Mouse (Mus musculus) forebrain, embryonic 11.5 days (tissue): ENCODE results near the gene Efemp2. TPM values are rescaled to one million over a fixed set of nuclear protein-coding genes. Genes with fewer than 3 reads are reported as not detected.

Source experiments
- ATAC-seq: fragments of 200-750 bp; cut with Nextera tagmentation; replicated peaks from 2 replicates; pipeline ENCODE4 v1.8.0; 2017; ENCODE audit warnings: moderate TSS enrichment; ENCODE audit not compliant: low FRiP score
- DNase-seq: peaks from one replicate; pipeline ENCODE4 v3.0.0-alpha.2; 2017; ENCODE audit warnings: low spot score
- H3K27ac ChIP-seq: fragments of 300-500 bp; sonication (generic); 2 replicates; pipeline ENCODE4 v1.5.1; 2014; ENCODE audit warnings: low read depth, low read length
- H3K27me3 ChIP-seq: fragments of 300-500 bp; sonication (generic); 2 replicates; pipeline ENCODE4 v1.6.1; 2014; ENCODE audit warnings: mild to moderate bottlenecking, low read length, mixed read lengths; ENCODE audit not compliant: control insufficient read depth, insufficient read depth
- H3K36me3 ChIP-seq: fragments of 300-500 bp; sonication (generic); 2 replicates; pipeline ENCODE4 v1.6.1; 2014; ENCODE audit warnings: mild to moderate bottlenecking, low read length, moderate library complexity, mixed read lengths; ENCODE audit not compliant: control insufficient read depth, insufficient read depth
- H3K4me1 ChIP-seq: fragments of 300-500 bp; sonication (generic); replicated peaks from 2 replicates; pipeline ENCODE4 v1.6.1; 2014; ENCODE audit warnings: low read length, mixed read lengths; ENCODE audit not compliant: control insufficient read depth, insufficient read depth
- H3K4me2 ChIP-seq: fragments of 300-500 bp; sonication (generic); 2 replicates; pipeline ENCODE4 v1.6.1; 2014; ENCODE audit warnings: low read depth, mild to moderate bottlenecking, low read length, moderate library complexity, mixed read lengths; ENCODE audit not compliant: severe bottlenecking
- H3K4me3 ChIP-seq: fragments of 300-500 bp; sonication (generic); 2 replicates; pipeline ENCODE4 v1.5.1; 2014; ENCODE audit warnings: low read depth, low read length
- H3K9ac ChIP-seq: fragments of 300-500 bp; sonication (generic); 2 replicates; pipeline ENCODE4 v1.6.1; 2014; ENCODE audit warnings: low read length
- H3K9me3 ChIP-seq: fragments of 300-500 bp; sonication (generic); 2 replicates; pipeline ENCODE4 v1.6.1; 2016; ENCODE audit warnings: low read length, mixed read lengths; ENCODE audit not compliant: control insufficient read depth
- WGBS: fragments of 180-500 bp; shearing (Covaris S2); extraction: QIAGEN DNeasy Blood & Tissue Kit; methylation state at CpG from one replicate; pipeline ENCODE4 v1.1.7; 2014; 5-methylcytosine and 5-hydroxymethylcytosine counted together
- polyA plus RNA-seq: library from polyadenylated mRNA; unstranded; fragments of >200 nt; fragmentation: Nextera tagmentation; extraction: Ambion mirVana; gene quantifications from 2 replicates; pipeline ENCODE4 v1.2.1, GENCODE M21; 2014

The Efemp2 gene
- polyA plus RNA-seq, 1 experiment from 2014 or later = 50.4 TPM

DNA sequence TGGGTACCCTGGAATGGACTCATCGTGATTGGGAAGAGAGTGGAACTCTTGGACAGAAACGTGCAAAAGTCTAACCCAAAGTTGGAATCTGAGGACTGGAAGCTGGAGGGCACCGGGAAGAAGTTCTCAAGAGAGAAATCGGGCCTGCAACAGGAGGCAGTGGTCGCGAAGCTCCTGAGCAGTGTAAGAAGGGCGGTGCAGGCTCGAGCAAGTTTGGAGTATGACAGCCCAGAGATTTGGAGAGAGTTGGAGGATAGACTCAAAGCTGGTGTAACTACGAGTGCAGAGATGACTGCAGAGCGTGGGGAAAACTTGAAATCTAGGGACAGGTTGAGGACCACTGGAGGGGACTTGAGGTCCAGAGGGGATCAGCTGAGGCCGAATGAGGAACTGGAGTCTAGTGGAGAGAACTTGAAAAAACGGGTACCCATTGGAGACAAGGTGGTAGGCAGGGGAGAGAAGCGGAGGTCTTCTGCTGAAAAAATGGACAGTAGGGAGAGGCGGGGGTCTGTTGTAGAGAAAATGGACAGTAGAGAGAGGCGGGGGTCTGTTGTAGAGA, 37.4 kb downstream of the Efemp2 start:
- peak overlapping the region; percentile 68 for H3K9ac ChIP-seq
- no peak overlapping the region for H3K27ac ChIP-seq
- 49% methylated on average over 14 of the region's 15 CpGs for WGBS
- H3K9me3 ChIP-seq = no peaks in the 10 kb centered on the region; the same call in 1 of the 2 replicates
- H3K4me2 ChIP-seq = peak overlapping the region; percentile 71
- H3K36me3 ChIP-seq = no peaks in the 10 kb centered on the region
- H3K4me3 ChIP-seq = peak overlapping the region; percentile 42
- peaks cover 6% of the 10 kb centered on the region for H3K4me1 ChIP-seq
- H3K27me3 ChIP-seq = no peaks in the 10 kb centered on the region
- no peak for DNase-seq
- ATAC-seq = peak; percentile 18; the same call in 1 of the 2 replicates

DNA sequence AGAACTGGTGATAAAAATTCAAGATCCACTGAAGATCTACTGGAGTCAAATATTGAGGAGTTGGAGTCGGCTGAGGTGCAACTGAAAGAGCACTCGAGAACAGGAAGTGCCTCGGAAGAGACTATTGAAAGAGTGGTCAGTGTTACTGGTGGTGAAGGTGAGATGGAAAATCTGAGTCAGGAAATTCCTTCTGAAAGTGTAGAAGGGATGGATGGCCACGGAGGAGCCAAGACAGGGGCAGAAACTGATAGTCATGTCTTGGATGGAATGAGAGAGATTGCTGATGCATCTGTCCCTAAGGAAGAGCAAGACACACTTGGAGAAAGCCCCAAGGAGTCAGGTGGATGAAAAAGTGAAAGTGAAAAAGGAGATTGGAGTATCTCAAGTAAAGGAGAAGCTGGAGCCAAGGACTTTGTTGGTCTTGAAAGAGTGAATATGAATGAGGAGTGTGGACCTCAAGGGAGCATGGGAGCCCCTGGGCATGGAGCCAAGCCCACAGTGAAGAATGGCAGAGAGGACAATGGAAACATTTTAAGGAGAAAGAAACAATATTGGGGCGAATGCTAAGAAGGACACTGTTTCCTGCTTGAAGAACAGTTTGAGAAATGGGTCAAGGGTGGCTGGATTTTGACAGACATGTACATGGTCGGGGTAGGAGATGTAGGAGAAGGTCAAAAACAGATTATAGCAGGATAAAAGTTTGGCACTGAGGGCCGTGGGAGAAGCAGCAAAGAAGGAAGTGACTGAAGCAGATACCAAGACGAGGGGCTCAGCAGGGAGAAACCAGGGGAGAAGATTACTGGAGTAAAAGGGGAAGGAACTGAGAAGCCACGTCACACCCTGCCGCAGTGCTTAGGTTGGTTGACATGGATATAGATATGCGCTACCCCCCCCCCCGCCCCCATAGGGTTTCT, 38.6 kb downstream of the Efemp2 start:
- 88% methylated on average over 12 of the region's 12 CpGs for WGBS

DNA sequence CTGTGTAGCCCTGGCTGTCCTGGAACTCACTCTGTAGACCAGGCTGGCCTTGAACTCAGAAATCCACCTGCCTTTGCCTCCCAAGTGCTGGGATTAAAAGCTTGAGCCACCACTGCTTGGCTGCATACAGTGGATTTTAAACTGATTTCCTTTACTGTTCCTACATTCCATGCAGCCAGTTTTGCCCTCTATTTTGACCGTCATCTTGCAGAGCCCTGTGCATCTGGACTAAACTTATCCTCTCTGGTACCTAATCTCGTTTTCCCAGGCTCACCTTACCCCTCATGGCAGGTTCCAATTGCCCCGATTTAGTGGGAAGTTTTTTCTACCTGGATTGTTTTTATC, 39.2 kb downstream of the Efemp2 start:
- H3K9me3 ChIP-seq = no peaks in the 10 kb centered on the region; the same call in 1 of the 2 replicates
- H3K9ac ChIP-seq = no peak overlapping the region
- no peak for DNase-seq
- no peak for ATAC-seq
- H3K27ac ChIP-seq = no peak overlapping the region
- H3K4me1 ChIP-seq = peaks cover 6% of the 10 kb centered on the region
- H3K36me3 ChIP-seq = no peaks in the 10 kb centered on the region
- WGBS = 84% methylated on average over 3 of the region's 3 CpGs
- H3K4me2 ChIP-seq = no peak overlapping the region
- H3K4me3 ChIP-seq = no peak overlapping the region
- H3K27me3 ChIP-seq = no peaks in the 10 kb centered on the region

More for the DNA sequence above, 38.6 kb downstream of the Efemp2 start:
- peaks cover 6% of the 10 kb centered on the region for H3K4me1 ChIP-seq
- no peaks in the 10 kb centered on the region for H3K36me3 ChIP-seq
- no peak overlapping the region for H3K9ac ChIP-seq
- H3K4me3 ChIP-seq = no peak overlapping the region
- ATAC-seq (no peak), DNase-seq (no peak)
- H3K4me2 ChIP-seq = no peak overlapping the region
- no peaks in the 10 kb centered on the region for H3K27me3 ChIP-seq
- no peak overlapping the region for H3K27ac ChIP-seq
- no peaks in the 10 kb centered on the region; the same call in 1 of the 2 replicates for H3K9me3 ChIP-seq

DNA sequence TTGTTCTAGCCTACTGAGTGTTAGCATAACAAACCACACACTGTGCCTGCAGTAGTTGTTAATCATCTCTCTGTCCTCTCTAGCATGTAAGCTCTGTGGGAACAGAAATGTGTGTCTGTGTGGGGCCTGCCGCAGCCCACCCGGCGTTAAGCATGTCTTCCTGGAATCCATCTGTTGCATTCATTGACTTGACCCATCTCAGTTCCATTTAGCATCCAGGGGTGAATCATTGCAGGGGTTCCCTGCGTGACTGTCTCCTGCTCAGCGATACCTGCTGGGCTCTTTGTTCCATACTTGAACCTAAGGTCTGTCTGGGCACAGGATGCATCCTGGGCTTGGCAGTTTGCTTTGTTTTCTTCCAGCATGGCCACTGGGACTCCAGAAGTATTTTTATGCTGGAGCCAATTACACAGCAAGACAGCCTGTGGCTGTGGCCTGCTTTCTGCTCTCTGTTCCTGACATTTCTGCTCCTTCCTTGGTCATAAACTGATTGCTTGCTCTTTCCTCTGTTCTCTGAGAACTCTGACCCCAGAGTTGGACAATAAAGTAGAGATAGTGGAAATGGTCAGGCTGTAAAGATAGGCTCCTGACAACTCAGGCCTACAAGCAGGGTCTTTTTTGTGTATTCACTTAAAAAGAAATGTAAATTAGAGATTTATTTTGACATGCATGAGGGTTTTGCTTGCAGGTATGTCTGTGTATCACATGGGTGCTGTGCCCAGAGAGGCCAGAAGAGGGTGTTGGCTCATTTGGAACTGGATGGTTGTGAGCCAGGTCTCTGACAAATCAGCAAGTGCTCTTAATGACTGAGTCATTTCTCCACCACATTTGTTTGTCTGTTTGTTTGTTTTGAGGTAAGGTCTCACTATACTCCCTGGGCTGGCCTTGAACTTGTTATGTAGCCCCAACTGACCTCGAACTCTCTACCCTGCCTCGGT, 42.4 kb downstream of the Efemp2 start:
- Histone ChIP-seq H3K4me2 (no peak overlapping the region), H3K27ac (no peak overlapping the region), H3K4me3 (no peak overlapping the region), H3K9ac (no peak overlapping the region), H3K4me1 (peaks cover under 1% of the 10 kb centered on the region; the same call in 1 of the 2 replicates), H3K36me3 (no peaks in the 10 kb centered on the region), H3K27me3 (no peaks in the 10 kb centered on the region), H3K9me3 (no peaks in the 10 kb centered on the region)
- DNase-seq (no peak), ATAC-seq (no peak)
- WGBS = 81% methylated on average over 7 of the region's 7 CpGs

DNA sequence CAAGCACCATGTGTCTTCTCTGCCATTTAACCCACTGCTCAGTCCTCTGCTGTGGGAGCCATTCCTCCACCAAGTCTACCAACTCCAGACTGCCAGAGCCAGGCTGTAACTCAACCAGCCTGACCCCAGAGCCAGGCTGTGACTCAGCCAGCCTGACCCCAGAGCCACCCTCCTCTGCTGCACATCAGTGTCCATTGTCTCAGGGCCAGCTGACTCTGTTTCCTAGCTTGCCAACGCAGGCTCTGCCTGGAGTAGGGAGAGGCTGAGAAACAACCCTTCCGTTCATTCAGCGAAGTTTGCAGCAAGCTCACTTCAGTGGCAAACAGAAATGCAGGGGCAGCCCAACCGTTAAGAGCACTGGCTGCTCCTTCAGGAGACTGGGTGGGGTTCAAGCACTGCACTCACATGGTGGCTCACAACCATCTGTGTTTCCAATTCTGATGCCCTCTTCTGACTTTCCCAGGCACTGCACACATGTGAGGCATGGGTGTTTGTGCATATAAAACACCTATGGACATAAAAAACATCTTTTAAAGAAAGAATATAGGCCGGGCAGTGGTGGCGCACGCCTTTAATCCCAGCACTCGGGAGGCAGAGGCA, 43.3 kb downstream of the Efemp2 start:
- Histone ChIP-seq H3K4me3 (no peak overlapping the region), H3K27me3 (no peaks in the 10 kb centered on the region), H3K27ac (no peak overlapping the region), H3K36me3 (no peaks in the 10 kb centered on the region), H3K9ac (no peak overlapping the region), H3K4me2 (no peak overlapping the region), H3K4me1 (no peaks in the 10 kb centered on the region), H3K9me3 (no peaks in the 10 kb centered on the region)
- DNase-seq (no peak), ATAC-seq (no peak)
- WGBS = 80% methylated on average over 8 of the region's 8 CpGs

DNA sequence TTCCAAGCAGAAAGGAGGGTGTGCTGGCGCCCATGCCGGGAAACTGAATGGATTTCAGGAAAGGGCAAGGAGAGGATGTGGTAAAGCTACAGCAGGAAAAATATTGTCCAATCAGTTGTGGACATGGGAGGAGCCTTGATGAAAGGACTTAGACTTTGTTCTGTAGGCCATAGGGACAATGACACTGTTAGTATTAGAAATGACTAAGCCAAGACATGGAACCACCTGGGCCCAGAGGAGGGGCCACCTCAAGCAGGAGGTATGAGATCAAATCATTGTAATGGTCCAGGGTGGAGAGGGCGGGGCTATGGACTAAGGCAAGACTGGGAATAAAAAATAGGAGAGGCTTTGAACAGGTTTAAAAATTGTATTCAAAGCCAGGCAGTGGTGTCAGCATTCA, 45.0 kb downstream of the Efemp2 start:
- no peak overlapping the region for H3K4me3 ChIP-seq
- no peak for DNase-seq
- no peak overlapping the region for H3K27ac ChIP-seq

DNA sequence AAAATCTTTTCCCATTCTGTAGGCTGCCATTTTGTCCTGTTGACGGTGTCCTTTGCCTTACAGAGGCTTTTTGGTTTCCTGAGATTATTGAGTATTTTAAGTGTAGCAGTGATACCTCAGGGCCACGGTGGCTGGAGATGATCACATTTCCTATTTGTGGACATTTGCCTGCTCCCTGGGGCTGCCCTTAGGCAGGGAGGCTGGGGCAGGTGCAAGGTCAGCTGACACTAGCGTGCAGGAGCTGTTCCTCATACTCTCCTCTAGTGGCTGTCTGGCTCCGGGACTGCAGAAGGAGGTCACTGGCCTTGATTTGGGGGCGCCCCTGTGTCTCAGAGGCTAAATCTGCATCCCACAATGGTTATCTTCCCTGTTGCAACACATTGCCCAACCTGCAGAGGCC, 51.5 kb downstream of the Efemp2 start:
- H3K36me3 ChIP-seq = no peaks in the 10 kb centered on the region
- H3K9me3 ChIP-seq = no peaks in the 10 kb centered on the region
- peaks cover 4% of the 10 kb centered on the region; the same call in 1 of the 2 replicates for H3K4me1 ChIP-seq
- DNase-seq (no peak), ATAC-seq (no peak)
- H3K9ac ChIP-seq = no peak overlapping the region
- no peak overlapping the region for H3K27ac ChIP-seq
- H3K4me3 ChIP-seq = no peak overlapping the region
- H3K27me3 ChIP-seq = no peaks in the 10 kb centered on the region
- WGBS = 74% methylated on average over 5 of the region's 5 CpGs
- no peak overlapping the region for H3K4me2 ChIP-seq

More for the DNA sequence above, 45.0 kb downstream of the Efemp2 start:
- Histone ChIP-seq H3K36me3 (no peaks in the 10 kb centered on the region), H3K9me3 (no peaks in the 10 kb centered on the region), H3K27me3 (no peaks in the 10 kb centered on the region), H3K4me2 (no peak overlapping the region), H3K9ac (no peak overlapping the region), H3K4me1 (no peaks in the 10 kb centered on the region)
- WGBS = 84% methylated on average over 3 of the region's 3 CpGs
- no peak for ATAC-seq
